Mouse (Mus musculus): Measurements from ENCODE around the gene Csrnp2. TPM values are rescaled to one million over a fixed set of nuclear protein-coding genes. Genes with fewer than 3 reads are reported as not detected.

Gene Csrnp2
- total RNA-seq, 1 experiment = 14.6 TPM

GRCm38 (mm10) chr15:100470037-100470436 is 25.3 kb downstream of the Csrnp2 start:
- DNase-seq (ENCODE audit: low read depth, low spot score) = no peak
- H3K9ac ChIP-seq (ENCODE audit: insufficient read depth, low read depth, low read length, poor library complexity, severe bottlenecking) = no peak overlapping the region
- H3K4me3 ChIP-seq (ENCODE audit: insufficient read depth in 1 of 2, low read depth in 1 of 2, low read length in 2 of 2, poor library complexity in 1 of 2, severe bottlenecking in 1 of 2) = no peak overlapping the region
- H3K27ac ChIP-seq (ENCODE audit: insufficient read depth, low read depth, low read length, poor library complexity, severe bottlenecking) = no peak overlapping the region
- no peak for TF ChIP-seq CHD2 (IDR thresholded peaks at IDR 0.05; ENCODE audit: low read depth, low read length)
- TF ChIP-seq ZNF384 (IDR thresholded peaks at IDR 0.05; ENCODE audit: low read depth, low read length) = no peak
- TF ChIP-seq ZC3H11A (IDR thresholded peaks at IDR 0.05; ENCODE audit: borderline replicate concordance, low read depth, low read length) = no peak
- no peak for TF ChIP-seq HCFC1 (IDR thresholded peaks at IDR 0.05; ENCODE audit: borderline replicate concordance, insufficient read depth, low read length)
- no peak for TF ChIP-seq MAFK (IDR thresholded peaks at IDR 0.05; ENCODE audit: insufficient read depth, low read depth, low read length)
- in situ Hi-C loops (cut with MboI; ENCODE audit: low sequenced_read_pairs in 2 of 2, unreplicated experiment in 2 of 2) = no loop called here
- no peaks in the 10 kb centered on the region for H3K36me3 ChIP-seq (ENCODE audit: control insufficient read depth, insufficient read depth, low read length, poor library complexity, severe bottlenecking)
- H3K9me3 ChIP-seq (ENCODE audit: control insufficient read depth, insufficient read depth, low read depth, low read length) = no peaks in the 10 kb centered on the region
- H3K4me1 ChIP-seq (ENCODE audit: control insufficient read depth in 2 of 2, insufficient read depth in 2 of 2, low read length in 2 of 2, poor library complexity in 1 of 2) = peaks cover 0 to 15% of the 10 kb centered on the region in 2 experiments; a peak in 3 of 4 replicates

GRCm38 (mm10) chr15:100469189-100469545 is 26.1 kb downstream of the Csrnp2 start:
- Histone ChIP-seq H3K9me3 (ENCODE audit: control insufficient read depth, insufficient read depth, low read depth, low read length) (no peaks in the 10 kb centered on the region), H3K9ac (ENCODE audit: insufficient read depth, low read depth, low read length, poor library complexity, severe bottlenecking) (peak overlapping the region; percentile 84), H3K36me3 (ENCODE audit: control insufficient read depth, insufficient read depth, low read length, poor library complexity, severe bottlenecking) (no peaks in the 10 kb centered on the region), H3K4me1 (ENCODE audit: control insufficient read depth in 2 of 2, insufficient read depth in 2 of 2, low read length in 2 of 2, poor library complexity in 1 of 2) (peaks cover 0 to 10% of the 10 kb centered on the region in 2 experiments; a peak in 2 of 4 replicates), H3K4me3 (ENCODE audit: insufficient read depth in 1 of 2, low read depth in 1 of 2, low read length in 2 of 2, poor library complexity in 1 of 2, severe bottlenecking in 1 of 2) (peak overlapping the region; percentile 84 to 89), H3K27ac (ENCODE audit: insufficient read depth, low read depth, low read length, poor library complexity, severe bottlenecking) (no peak overlapping the region)
- in situ Hi-C loops (cut with MboI; ENCODE audit: low sequenced_read_pairs in 2 of 2, unreplicated experiment in 2 of 2) = no loop called here
- no peak for TF ChIP-seq CHD2 (IDR thresholded peaks at IDR 0.05; ENCODE audit: low read depth, low read length)
- no peak for TF ChIP-seq MAFK (IDR thresholded peaks at IDR 0.05; ENCODE audit: insufficient read depth, low read depth, low read length)
- TF ChIP-seq HCFC1 (IDR thresholded peaks at IDR 0.05; ENCODE audit: borderline replicate concordance, insufficient read depth, low read length) = no peak
- no peak for TF ChIP-seq ZC3H11A (IDR thresholded peaks at IDR 0.05; ENCODE audit: borderline replicate concordance, low read depth, low read length)
- no peak for TF ChIP-seq ZNF384 (IDR thresholded peaks at IDR 0.05; ENCODE audit: low read depth, low read length)
- DNase-seq (ENCODE audit: low read depth, low spot score) = no peak

- in situ Hi-C loops (cut with MboI; ENCODE audit: low sequenced_read_pairs in 2 of 2, unreplicated experiment in 2 of 2) = no loop called here
- peak within 1 kb of the TSS; percentile 84 for H3K9ac ChIP-seq (ENCODE audit: insufficient read depth, low read depth, low read length, poor library complexity, severe bottlenecking)
- TF ChIP-seq MAFK (IDR thresholded peaks at IDR 0.05; ENCODE audit: insufficient read depth, low read depth, low read length) = no peak
- TF ChIP-seq ZC3H11A (IDR thresholded peaks at IDR 0.05; ENCODE audit: borderline replicate concordance, low read depth, low read length) = 0 out of 2 replicates have a peak, but pooled peaks have one; percentile 8
- no peaks in the 10 kb centered on the region for H3K9me3 ChIP-seq (ENCODE audit: control insufficient read depth, insufficient read depth, low read depth, low read length)
- H3K36me3 ChIP-seq (ENCODE audit: control insufficient read depth, insufficient read depth, low read length, poor library complexity, severe bottlenecking) = no peaks in the 10 kb centered on the region
- peak within 1 kb of the TSS; percentile 84 to 89 for H3K4me3 ChIP-seq (ENCODE audit: insufficient read depth in 1 of 2, low read depth in 1 of 2, low read length in 2 of 2, poor library complexity in 1 of 2, severe bottlenecking in 1 of 2)
- peak; percentile 66 for DNase-seq (ENCODE audit: low read depth, low spot score)
- peaks cover 0 to 8% of the 10 kb centered on the region in 2 experiments; a peak in 2 of 4 replicates for H3K4me1 ChIP-seq (ENCODE audit: control insufficient read depth in 2 of 2, insufficient read depth in 2 of 2, low read length in 2 of 2, poor library complexity in 1 of 2)
- peak within 1 kb of the TSS; percentile 39 for H3K27ac ChIP-seq (ENCODE audit: insufficient read depth, low read depth, low read length, poor library complexity, severe bottlenecking)
Measured at GRCm38 (mm10) chr15:100468295-100469188, 26.7 kb downstream of the Csrnp2 start, which contains the start of gene Letmd1. Gene Letmd1 (plus strand): TSS chr15:100469023.

GRCm38 (mm10) chr15:100467738-100468137 is 27.6 kb downstream of the Csrnp2 start:
- H3K36me3 ChIP-seq (ENCODE audit: control insufficient read depth, insufficient read depth, low read length, poor library complexity, severe bottlenecking) = no peaks in the 10 kb centered on the region
- peaks cover 0 to 5% of the 10 kb centered on the region in 2 experiments; a peak in 1 of 4 replicates for H3K4me1 ChIP-seq (ENCODE audit: control insufficient read depth in 2 of 2, insufficient read depth in 2 of 2, low read length in 2 of 2, poor library complexity in 1 of 2)
- in situ Hi-C loops (cut with MboI; ENCODE audit: low sequenced_read_pairs in 2 of 2, unreplicated experiment in 2 of 2) = no loop called here
- no peaks in the 10 kb centered on the region for H3K9me3 ChIP-seq (ENCODE audit: control insufficient read depth, insufficient read depth, low read depth, low read length)
- H3K4me3 ChIP-seq (ENCODE audit: insufficient read depth in 1 of 2, low read depth in 1 of 2, low read length in 2 of 2, poor library complexity in 1 of 2, severe bottlenecking in 1 of 2) = no peak overlapping the region; a peak in 2 of 4 replicates
- TF ChIP-seq MAFK (IDR thresholded peaks at IDR 0.05; ENCODE audit: insufficient read depth, low read depth, low read length) = no peak
- no peak overlapping the region for H3K27ac ChIP-seq (ENCODE audit: insufficient read depth, low read depth, low read length, poor library complexity, severe bottlenecking)
- no peak overlapping the region for H3K9ac ChIP-seq (ENCODE audit: insufficient read depth, low read depth, low read length, poor library complexity, severe bottlenecking)
- DNase-seq (ENCODE audit: low read depth, low spot score) = no peak

Measured in ES-E14 (cell line).